Mouse (Mus musculus) layer of hippocampus, postnatal 10 days (tissue): ENCODE results near the gene Tnni3. TPM values are rescaled to one million over a fixed set of nuclear protein-coding genes. Genes with fewer than 3 reads are reported as not detected.

Experiments
- DNase-seq, 2 experiments: peaks; one replicate each; pipeline ENCODE4 v3.0.0; 2021; ENCODE audit warnings: low spot score in 2 of 2
- total RNA-seq, 2 experiments: library from RNA; stranded (reverse); gene quantifications; 2 replicates each; pipeline ENCODE4 v1.2.3; 2021

The Tnni3 gene
- total RNA-seq, 2 experiments from 2014 or later, result 0.94 to 2.0 TPM

- DNase-seq, result no peak
Measured at GRCm38 (mm10) chr7:4521231-4522003, 2.6 kb downstream of the Tnni3 start.

- no peak for DNase-seq
Measured at GRCm38 (mm10) chr7:4518487-4518886, 5.5 kb downstream of the Tnni3 start.

- DNase-seq, result no peak
Measured at GRCm38 (mm10) chr7:4516332-4517050, 7.5 kb downstream of the Tnni3 start, which contains the start of gene Tnnt1. TSS of gene Tnnt1 (minus strand) at chr7:4516382.

- no peak for DNase-seq
Measured at GRCm38 (mm10) chr7:4515853-4516252, 8.2 kb downstream of the Tnni3 start.

GRCm38 (mm10) chr7:4513829-4514712, 10.0 kb downstream of the Tnni3 start:
- DNase-seq, result no peak

GRCm38 (mm10) chr7:4513236-4513635, 10.8 kb downstream of the Tnni3 start:
- peak in 1 of 2 experiments; percentile 49 for DNase-seq

GRCm38 (mm10) chr7:4511489-4512224, 12.4 kb downstream of the Tnni3 start:
- no peak for DNase-seq

GRCm38 (mm10) chr7:4509863-4510608, 14.0 kb downstream of the Tnni3 start:
- DNase-seq, result peak; percentile 54 to 63

GRCm38 (mm10) chr7:4508739-4509116, 15.3 kb downstream of the Tnni3 start:
- no peak for DNase-seq

- no peak for DNase-seq
Measured at GRCm38 (mm10) chr7:4508062-4508738, 15.8 kb downstream of the Tnni3 start.

- DNase-seq, result no peak
Measured at GRCm38 (mm10) chr7:4507220-4507619, 16.8 kb downstream of the Tnni3 start.

GRCm38 (mm10) chr7:4504646-4505435, 19.2 kb downstream of the Tnni3 start:
- no peak for DNase-seq

- no peak for DNase-seq
Measured at GRCm38 (mm10) chr7:4503858-4504257, 20.2 kb downstream of the Tnni3 start.

- DNase-seq, result no peak
Measured at GRCm38 (mm10) chr7:4503100-4503499, 20.9 kb downstream of the Tnni3 start.

- DNase-seq, result no peak
Measured at GRCm38 (mm10) chr7:4502421-4503090, 21.5 kb downstream of the Tnni3 start.

- DNase-seq, result peak; percentile 96 to 98
Measured at GRCm38 (mm10) chr7:4501558-4502397, 22.3 kb downstream of the Tnni3 start, which contains the start of gene Ppp1r12c. TSS of gene Ppp1r12c (minus strand) at chr7:4501680.

GRCm38 (mm10) chr7:4500892-4501471, 23.0 kb downstream of the Tnni3 start:
- peak; percentile 65 to 68 for DNase-seq
